Mouse (Mus musculus): ENCODE data around the gene Iqcd. TPM values are rescaled to one million over a fixed set of nuclear protein-coding genes. Genes with fewer than 3 reads are reported as not detected.
A peak's percentile ranks its signal among the peaks of the same experiment; 100 is the strongest.

Iqcd gene
- polyA plus RNA-seq, 1 experiment: not detected

- Histone ChIP-seq H3K27ac (ENCODE audit: insufficient read depth, low read depth, low read length) (no peak overlapping the region), H3K4me1 (ENCODE audit: control insufficient read depth, insufficient read depth, low read length) (peaks cover 10% of the 10 kb centered on the region), H3K4me3 (ENCODE audit: insufficient read depth, low read depth, low read length) (no peak overlapping the region)
- TF ChIP-seq CTCF (IDR thresholded peaks at IDR 0.05; ENCODE audit: insufficient read depth, low read depth, low read length) (no peak), POLR2A (IDR thresholded peaks at IDR 0.05; ENCODE audit: insufficient read depth, low read depth, low read length) (no peak)
- 77% methylated on average over 16 of the region's 16 CpGs for WGBS
These were observed 1.7 kb downstream of the Iqcd start for GRCm38 (mm10) chr5:120590356-120591010.

GRCm38 (mm10) chr5:120592141-120592540 is 3.3 kb downstream of the Iqcd start:
- peaks cover 6% of the 10 kb centered on the region for H3K4me1 ChIP-seq (ENCODE audit: control insufficient read depth, insufficient read depth, low read length)
- H3K27ac ChIP-seq (ENCODE audit: insufficient read depth, low read depth, low read length): no peak overlapping the region
- WGBS: 77% methylated on average over 7 of the region's 7 CpGs
- no peak for TF ChIP-seq CTCF (IDR thresholded peaks at IDR 0.05; ENCODE audit: insufficient read depth, low read depth, low read length)
- TF ChIP-seq POLR2A (IDR thresholded peaks at IDR 0.05; ENCODE audit: insufficient read depth, low read depth, low read length): no peak
- H3K4me3 ChIP-seq (ENCODE audit: insufficient read depth, low read depth, low read length): no peak overlapping the region

DNA sequence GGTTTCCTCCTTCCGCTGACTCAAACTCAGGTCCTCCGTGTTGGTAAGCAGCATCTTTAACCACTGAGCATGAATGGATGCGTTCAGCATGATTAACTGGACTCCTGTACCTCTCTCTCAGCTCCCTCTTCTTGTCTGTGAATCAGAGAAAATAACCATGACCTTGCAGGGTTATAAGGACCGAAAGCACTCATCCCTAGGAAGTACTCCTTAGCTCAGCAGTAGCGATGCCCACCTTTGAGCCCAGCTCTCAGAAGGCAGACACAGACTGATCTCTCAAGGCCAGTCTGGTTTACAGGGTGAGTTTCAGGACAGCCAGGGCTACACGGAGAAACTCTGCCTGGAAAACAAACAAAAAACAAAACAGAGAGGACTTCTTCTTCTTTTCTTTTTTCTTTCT is 5.7 kb downstream of the Iqcd start:
- TF ChIP-seq POLR2A (IDR thresholded peaks at IDR 0.05; ENCODE audit: insufficient read depth, low read depth, low read length) (no peak), CTCF (IDR thresholded peaks at IDR 0.05; ENCODE audit: insufficient read depth, low read depth, low read length) (no peak)
- Histone ChIP-seq H3K4me3 (ENCODE audit: insufficient read depth, low read depth, low read length) (no peak overlapping the region), H3K4me1 (ENCODE audit: control insufficient read depth, insufficient read depth, low read length) (no peaks in the 10 kb centered on the region), H3K27ac (ENCODE audit: insufficient read depth, low read depth, low read length) (no peak overlapping the region)
- WGBS: 84% methylated on average over 6 of the region's 6 CpGs

GRCm38 (mm10) chr5:120599625-120600024 is 10.8 kb downstream of the Iqcd start:
- Histone ChIP-seq H3K4me1 (ENCODE audit: control insufficient read depth, insufficient read depth, low read length) (no peaks in the 10 kb centered on the region), H3K27ac (ENCODE audit: insufficient read depth, low read depth, low read length) (no peak overlapping the region), H3K4me3 (ENCODE audit: insufficient read depth, low read depth, low read length) (no peak overlapping the region)
- TF ChIP-seq POLR2A (IDR thresholded peaks at IDR 0.05; ENCODE audit: insufficient read depth, low read depth, low read length) (no peak), CTCF (IDR thresholded peaks at IDR 0.05; ENCODE audit: insufficient read depth, low read depth, low read length) (no peak)
- 98% methylated on average over 6 of the region's 6 CpGs for WGBS

DNA sequence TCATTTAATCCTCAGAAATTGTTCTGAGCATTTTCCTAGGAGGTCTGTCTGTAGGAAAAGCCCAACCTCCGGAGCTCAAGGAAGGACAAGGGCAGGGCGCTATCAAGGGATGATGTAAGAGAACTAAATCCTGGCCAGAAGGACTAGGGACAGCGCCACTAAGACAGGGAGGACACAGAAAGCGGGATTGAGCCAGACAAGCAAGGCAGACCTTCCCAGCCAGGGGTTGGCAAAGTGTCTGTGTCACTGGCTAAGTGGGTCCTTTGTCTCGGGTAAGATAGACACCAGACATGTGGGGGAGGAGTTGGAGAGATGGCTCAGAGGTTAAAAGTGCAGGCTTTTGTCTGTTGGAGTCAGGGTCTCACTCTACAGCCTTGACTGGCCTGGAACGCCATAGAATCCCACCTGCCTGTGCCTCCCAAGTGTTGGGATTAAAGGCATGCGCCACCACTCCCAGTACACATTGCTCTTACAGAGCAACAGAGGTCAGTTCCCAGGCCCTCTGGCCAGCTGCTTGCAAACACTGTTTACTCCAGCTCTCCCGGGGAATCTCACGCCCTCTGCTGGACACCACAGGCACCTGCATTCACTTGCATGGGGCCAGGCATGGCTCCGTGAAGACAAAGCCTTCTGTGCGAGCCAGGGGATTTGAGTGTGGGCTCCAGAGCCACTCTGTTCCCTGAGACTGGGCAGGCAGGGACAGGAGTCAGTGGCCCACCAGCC is 12.3 kb downstream of the Iqcd start:
- H3K4me1 ChIP-seq (ENCODE audit: control insufficient read depth, insufficient read depth, low read length): peaks cover 5% of the 10 kb centered on the region
- peak; percentile 26; the same call in 1 of the 2 replicates for TF ChIP-seq CTCF (IDR thresholded peaks at IDR 0.05; ENCODE audit: insufficient read depth, low read depth, low read length)
- TF ChIP-seq POLR2A (IDR thresholded peaks at IDR 0.05; ENCODE audit: insufficient read depth, low read depth, low read length): no peak
- no peak overlapping the region for H3K27ac ChIP-seq (ENCODE audit: insufficient read depth, low read depth, low read length)
- WGBS: 71% methylated on average over 11 of the region's 11 CpGs
- H3K4me3 ChIP-seq (ENCODE audit: insufficient read depth, low read depth, low read length): no peak overlapping the region

DNA sequence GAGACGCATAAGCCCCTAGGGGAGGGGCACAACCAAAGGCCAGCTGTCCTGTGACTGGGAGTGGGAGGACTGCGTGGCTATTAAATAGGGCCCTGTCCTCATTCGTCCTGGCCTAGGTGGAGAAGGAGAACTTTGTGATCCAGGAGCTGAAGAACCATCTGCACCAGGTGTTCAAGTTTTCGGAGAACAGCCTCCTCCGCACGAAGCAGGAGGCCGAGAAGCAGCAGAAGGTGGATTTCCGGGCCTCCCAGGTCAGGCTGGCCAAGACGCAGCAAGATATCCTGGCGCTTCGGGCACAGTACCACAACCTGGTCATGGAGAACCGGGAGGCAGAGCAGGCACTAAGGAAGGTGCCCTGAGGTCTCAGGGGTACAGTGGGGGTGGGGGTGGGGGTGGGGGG is 13.4 kb downstream of the Iqcd start:
- 96% methylated on average over 12 of the region's 12 CpGs for WGBS
- peaks cover 5% of the 10 kb centered on the region for H3K4me1 ChIP-seq (ENCODE audit: control insufficient read depth, insufficient read depth, low read length)
- H3K27ac ChIP-seq (ENCODE audit: insufficient read depth, low read depth, low read length): no peak overlapping the region
- no peak overlapping the region for H3K4me3 ChIP-seq (ENCODE audit: insufficient read depth, low read depth, low read length)
- no peak for TF ChIP-seq POLR2A (IDR thresholded peaks at IDR 0.05; ENCODE audit: insufficient read depth, low read depth, low read length)
- no peak for TF ChIP-seq CTCF (IDR thresholded peaks at IDR 0.05; ENCODE audit: insufficient read depth, low read depth, low read length)

GRCm38 (mm10) chr5:120603515-120603914 is 14.7 kb downstream of the Iqcd start:
- WGBS: 80% methylated on average over 7 of the region's 7 CpGs
- Histone ChIP-seq H3K27ac (ENCODE audit: insufficient read depth, low read depth, low read length) (no peak overlapping the region), H3K4me1 (ENCODE audit: control insufficient read depth, insufficient read depth, low read length) (peaks cover 5% of the 10 kb centered on the region), H3K4me3 (ENCODE audit: insufficient read depth, low read depth, low read length) (no peak overlapping the region)
- TF ChIP-seq POLR2A (IDR thresholded peaks at IDR 0.05; ENCODE audit: insufficient read depth, low read depth, low read length): no peak
- TF ChIP-seq CTCF (IDR thresholded peaks at IDR 0.05; ENCODE audit: insufficient read depth, low read depth, low read length): no peak

- peak overlapping the region; percentile 45 for H3K4me3 ChIP-seq (ENCODE audit: insufficient read depth, low read depth, low read length)
- TF ChIP-seq CTCF (IDR thresholded peaks at IDR 0.05; ENCODE audit: insufficient read depth, low read depth, low read length) (peak; percentile 18; the same call in 1 of the 2 replicates), POLR2A (IDR thresholded peaks at IDR 0.05; ENCODE audit: insufficient read depth, low read depth, low read length) (no peak)
- H3K4me1 ChIP-seq (ENCODE audit: control insufficient read depth, insufficient read depth, low read length): peaks cover 11% of the 10 kb centered on the region
- no peak overlapping the region for H3K27ac ChIP-seq (ENCODE audit: insufficient read depth, low read depth, low read length)
- WGBS: under 1% methylated on average over 6 of the region's 6 CpGs
These were observed 16.0 kb downstream of the Iqcd start for GRCm38 (mm10) chr5:120604839-120605238.

- Histone ChIP-seq H3K4me1 (ENCODE audit: control insufficient read depth, insufficient read depth, low read length) (peaks cover 11% of the 10 kb centered on the region), H3K4me3 (ENCODE audit: insufficient read depth, low read depth, low read length) (peak overlapping the region; percentile 45), H3K27ac (ENCODE audit: insufficient read depth, low read depth, low read length) (no peak overlapping the region)
- TF ChIP-seq CTCF (IDR thresholded peaks at IDR 0.05; ENCODE audit: insufficient read depth, low read depth, low read length): 0 out of 2 replicates have a peak, but pooled peaks have one; percentile 3
- no peak for TF ChIP-seq POLR2A (IDR thresholded peaks at IDR 0.05; ENCODE audit: insufficient read depth, low read depth, low read length)
- whole genome bisulfite sequencing: 0% methylated on average over 10 of the region's 10 CpGs
These were observed 16.4 kb downstream of the Iqcd start for GRCm38 (mm10) chr5:120605241-120605661.
